Mouse (Mus musculus): ENCODE measurements around the gene Ddx50. TPM values are rescaled to one million over a fixed set of nuclear protein-coding genes. Genes with fewer than 3 reads are reported as not detected.
"Not testable (repeated sequence)": the region's sequence is repeated elsewhere in the genome, so short reads cannot be mapped to it uniquely, and the experiment has no call there.

Ddx50 gene
- polyA plus RNA-seq, 1 experiment from 2014 or later, result 35.9 TPM

DNA sequence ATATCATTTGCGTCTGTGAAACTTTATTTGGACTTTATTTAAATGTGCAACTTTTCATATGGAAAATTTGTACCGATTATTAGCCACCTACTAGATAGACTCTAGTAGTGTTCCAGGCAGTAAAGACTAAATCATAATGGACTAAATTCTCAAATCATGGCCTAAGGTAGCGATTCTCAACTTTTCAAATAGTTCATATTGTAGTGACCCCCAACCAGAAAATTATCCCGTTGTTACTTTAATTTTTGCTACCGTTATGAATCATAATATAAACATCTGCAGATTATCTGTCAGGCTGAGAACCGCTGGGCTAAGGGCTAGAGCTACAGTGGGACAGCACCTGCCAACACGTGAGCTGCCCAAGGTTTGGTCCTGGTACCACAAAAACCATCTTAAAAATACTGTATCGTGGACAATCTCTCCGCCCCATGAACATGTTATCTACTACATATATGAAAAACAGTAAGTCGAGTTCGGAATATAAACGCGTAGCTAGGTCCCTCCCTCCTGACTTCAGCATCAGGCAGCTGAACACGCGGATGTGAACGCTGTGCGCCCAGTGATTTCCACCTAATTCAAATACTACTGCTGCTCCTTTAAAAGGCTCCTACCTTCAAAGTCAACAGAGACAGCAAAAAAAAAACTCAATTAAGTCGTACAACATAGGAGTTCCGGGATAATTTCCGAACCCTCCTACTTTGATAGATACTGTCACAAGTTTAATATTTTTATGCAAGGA, 49.8 kb downstream of the Ddx50 start:
- Histone ChIP-seq H3K27ac (replicated peaks) (no peak overlapping the region), H3K4me2 (peak overlapping the region; percentile 97), H3K4me3 (replicated peaks) (peak overlapping the region; percentile 91), H3K9ac (peak overlapping the region; percentile 79), H3K4me1 (replicated peaks) (peaks cover 38% of the 10 kb centered on the region), H3K9me3 (replicated peaks) (no peaks in the 10 kb centered on the region), H3K36me3 (replicated peaks) (peaks cover 26% of the 10 kb centered on the region), H3K27me3 (no peaks in the 10 kb centered on the region)
- WGBS (ENCODE audit: insufficient replicate concordance), result 5% methylated on average over 20 of the region's 20 CpGs
- ATAC-seq (ENCODE audit: insufficient read depth), result no peak

GRCm38 (mm10) chr10:62600056-62600455, 51.0 kb downstream of the Ddx50 start:
- Histone ChIP-seq H3K4me2 (peak overlapping the region; percentile 97), H3K9ac (no peak overlapping the region), H3K36me3 (replicated peaks) (peaks cover 37% of the 10 kb centered on the region), H3K27me3 (no peaks in the 10 kb centered on the region), H3K4me3 (replicated peaks) (0 out of 2 replicates have a peak overlapping the region, but pooled peaks have one; percentile 91), H3K27ac (replicated peaks) (no peak overlapping the region), H3K4me1 (replicated peaks) (peaks cover 38% of the 10 kb centered on the region), H3K9me3 (replicated peaks) (no peaks in the 10 kb centered on the region)
- WGBS (ENCODE audit: insufficient replicate concordance), result 65% methylated on average over 6 of the region's 6 CpGs
- no peak for ATAC-seq (ENCODE audit: insufficient read depth)

DNA sequence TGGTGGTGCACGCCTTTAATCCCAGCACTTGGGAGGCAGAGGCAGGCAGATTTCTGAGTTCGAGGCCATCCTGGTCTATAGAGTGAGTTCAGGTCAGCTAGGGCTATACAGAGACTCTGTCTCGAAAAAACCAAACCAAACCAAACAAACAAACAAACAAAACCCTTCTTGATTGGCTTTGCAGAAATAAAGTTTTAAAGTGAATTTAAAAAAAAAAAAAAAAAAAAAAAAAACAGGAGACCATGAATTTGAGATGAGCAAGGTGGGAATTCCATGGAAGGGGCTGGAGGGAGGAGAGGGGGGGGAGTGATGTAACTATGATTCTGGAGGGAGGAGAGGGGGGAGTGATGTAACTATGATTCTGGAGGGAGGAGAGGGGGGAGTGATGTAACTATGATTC, 51.7 kb downstream of the Ddx50 start:
- H3K27ac ChIP-seq (replicated peaks); H3K27me3 ChIP-seq; H3K9me3 ChIP-seq (replicated peaks); H3K4me3 ChIP-seq (replicated peaks); H3K4me2 ChIP-seq; ATAC-seq (ENCODE audit: insufficient read depth); H3K9ac ChIP-seq: not testable (repeated sequence)
- WGBS (ENCODE audit: insufficient replicate concordance), result 75% methylated on average over 3 of the region's 3 CpGs
- Histone ChIP-seq H3K4me1 (replicated peaks) (peaks cover 38% of the 10 kb centered on the region), H3K36me3 (replicated peaks) (peaks cover 44% of the 10 kb centered on the region)

DNA sequence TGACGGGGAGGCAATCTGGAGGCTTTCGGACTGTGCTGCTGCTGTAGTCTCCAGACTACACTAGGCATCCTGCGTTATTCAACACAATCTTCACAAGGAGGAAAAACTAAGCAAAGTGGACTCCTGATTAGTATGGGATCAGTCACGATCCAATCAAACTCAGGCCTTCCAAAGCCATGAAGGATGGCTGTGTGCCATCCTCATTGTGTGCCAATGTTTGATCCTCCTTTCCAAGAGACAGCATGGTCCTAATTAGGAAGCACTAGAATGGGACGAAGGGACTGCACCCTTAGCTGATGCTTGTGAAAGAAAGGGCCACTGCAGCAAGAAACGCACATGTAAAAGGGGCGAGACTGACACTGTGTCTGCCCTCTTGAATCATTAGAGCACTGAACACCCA, 58.5 kb downstream of the Ddx50 start:
- Histone ChIP-seq H3K4me1 (replicated peaks) (0 out of 2 replicates have a peak, but pooled peaks cover 6% of the 10 kb centered on the region), H3K27ac (replicated peaks) (no peak overlapping the region), H3K4me3 (replicated peaks) (no peak overlapping the region), H3K27me3 (no peaks in the 10 kb centered on the region), H3K36me3 (replicated peaks) (peaks cover 94% of the 10 kb centered on the region), H3K4me2 (no peak overlapping the region), H3K9me3 (replicated peaks) (no peaks in the 10 kb centered on the region), H3K9ac (no peak overlapping the region)
- ATAC-seq (ENCODE audit: insufficient read depth), result no peak
- WGBS (ENCODE audit: insufficient replicate concordance), result 87% methylated on average over 7 of the region's 7 CpGs

DNA sequence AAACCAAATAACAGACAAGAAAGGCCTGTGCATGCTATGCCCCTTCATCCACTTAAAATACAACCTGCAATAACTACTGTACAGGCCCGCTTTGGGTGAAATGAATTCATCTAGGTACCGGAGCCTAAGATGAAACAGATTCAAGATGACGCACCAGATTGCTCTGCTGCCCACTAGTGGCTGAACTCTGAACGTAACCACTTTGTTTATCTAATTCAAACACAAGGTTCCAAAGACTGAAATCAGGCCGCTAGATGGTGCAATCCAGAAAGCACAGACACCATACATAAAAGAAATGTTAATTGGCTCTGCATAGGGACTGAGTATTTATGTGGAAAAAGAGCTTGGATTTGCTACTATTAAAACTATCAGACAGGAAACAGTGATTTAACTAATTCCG, 60.8 kb downstream of the Ddx50 start:
- H3K4me3 ChIP-seq (replicated peaks), result no peak overlapping the region
- WGBS (ENCODE audit: insufficient replicate concordance), result 29% methylated on average over 6 of the region's 6 CpGs
- 0 out of 2 replicates have a peak, but pooled peaks cover 3% of the 10 kb centered on the region for H3K4me1 ChIP-seq (replicated peaks)
- no peaks in the 10 kb centered on the region for H3K27me3 ChIP-seq
- H3K9me3 ChIP-seq (replicated peaks), result no peaks in the 10 kb centered on the region
- H3K36me3 ChIP-seq (replicated peaks), result peaks cover 98% of the 10 kb centered on the region
- no peak for ATAC-seq (ENCODE audit: insufficient read depth)
- no peak overlapping the region for H3K27ac ChIP-seq (replicated peaks)
- no peak overlapping the region for H3K4me2 ChIP-seq
- H3K9ac ChIP-seq, result no peak overlapping the region

DNA sequence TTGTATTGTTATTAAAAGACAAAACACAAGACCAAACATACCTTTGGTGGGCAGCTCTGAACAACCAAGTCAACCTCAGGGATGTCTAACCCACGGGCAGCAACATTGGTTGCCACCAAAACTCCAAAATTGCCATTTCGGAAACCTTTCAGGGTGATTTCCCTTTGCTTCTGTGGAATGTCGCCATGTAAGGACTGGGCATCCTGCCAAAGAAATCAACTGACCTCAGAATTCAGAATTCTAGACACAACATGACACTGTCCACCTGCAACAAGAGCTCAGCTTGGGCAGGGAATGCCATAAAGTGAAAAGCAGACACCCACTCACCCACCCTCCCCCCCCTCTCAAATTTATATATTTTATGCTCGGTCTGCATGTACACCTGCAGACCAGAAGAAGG, 62.4 kb downstream of the Ddx50 start:
- Histone ChIP-seq H3K36me3 (replicated peaks) (peaks cover 98% of the 10 kb centered on the region), H3K4me1 (replicated peaks) (0 out of 2 replicates have a peak, but pooled peaks cover 3% of the 10 kb centered on the region), H3K27ac (replicated peaks) (no peak overlapping the region), H3K9ac (no peak overlapping the region), H3K27me3 (no peaks in the 10 kb centered on the region), H3K4me3 (replicated peaks) (no peak overlapping the region), H3K9me3 (replicated peaks) (no peaks in the 10 kb centered on the region), H3K4me2 (no peak overlapping the region)
- 61% methylated on average over 4 of the region's 4 CpGs for WGBS (ENCODE audit: insufficient replicate concordance)
- no peak for ATAC-seq (ENCODE audit: insufficient read depth)

GRCm38 (mm10) chr10:62583245-62583644, 67.8 kb downstream of the Ddx50 start:
- H3K27me3 ChIP-seq, result no peaks in the 10 kb centered on the region
- no peak for ATAC-seq (ENCODE audit: insufficient read depth)
- H3K27ac ChIP-seq (replicated peaks), result no peak overlapping the region
- H3K9me3 ChIP-seq (replicated peaks), result no peaks in the 10 kb centered on the region
- H3K4me3 ChIP-seq (replicated peaks), result no peak overlapping the region
- no peak overlapping the region for H3K9ac ChIP-seq
- H3K4me2 ChIP-seq, result no peak overlapping the region
- WGBS (ENCODE audit: insufficient replicate concordance), result 50% methylated on average over 1 of the region's 1 CpGs
- H3K36me3 ChIP-seq (replicated peaks), result peaks cover 82% of the 10 kb centered on the region
- H3K4me1 ChIP-seq (replicated peaks), result peaks cover 6% of the 10 kb centered on the region

GRCm38 (mm10) chr10:62582701-62583100, 68.3 kb downstream of the Ddx50 start:
- H3K4me2 ChIP-seq, result no peak overlapping the region
- no peak overlapping the region for H3K27ac ChIP-seq (replicated peaks)
- no peaks in the 10 kb centered on the region for H3K27me3 ChIP-seq
- no peak overlapping the region for H3K9ac ChIP-seq
- WGBS (ENCODE audit: insufficient replicate concordance), result 70% methylated on average over 7 of the region's 7 CpGs
- H3K9me3 ChIP-seq (replicated peaks), result no peaks in the 10 kb centered on the region
- no peak overlapping the region for H3K4me3 ChIP-seq (replicated peaks)
- no peak for ATAC-seq (ENCODE audit: insufficient read depth)
- peaks cover 77% of the 10 kb centered on the region for H3K36me3 ChIP-seq (replicated peaks)
- peaks cover 8% of the 10 kb centered on the region for H3K4me1 ChIP-seq (replicated peaks)

GRCm38 (mm10) chr10:62582263-62582662, 68.8 kb downstream of the Ddx50 start:
- ATAC-seq (ENCODE audit: insufficient read depth), result no peak
- Histone ChIP-seq H3K27me3 (no peaks in the 10 kb centered on the region), H3K36me3 (replicated peaks) (peaks cover 72% of the 10 kb centered on the region), H3K4me2 (no peak overlapping the region), H3K9ac (no peak overlapping the region), H3K4me3 (replicated peaks) (no peak overlapping the region), H3K9me3 (replicated peaks) (no peaks in the 10 kb centered on the region), H3K4me1 (replicated peaks) (peaks cover 13% of the 10 kb centered on the region), H3K27ac (replicated peaks) (no peak overlapping the region)
- WGBS (ENCODE audit: insufficient replicate concordance), result 82% methylated on average over 17 of the region's 17 CpGs

GRCm38 (mm10) chr10:62579129-62579528, 71.9 kb downstream of the Ddx50 start:
- not testable (repeated sequence) for H3K4me2 ChIP-seq; H3K9me3 ChIP-seq (replicated peaks); ATAC-seq (ENCODE audit: insufficient read depth); H3K4me3 ChIP-seq (replicated peaks); H3K27me3 ChIP-seq; H3K9ac ChIP-seq
- Histone ChIP-seq H3K27ac (replicated peaks) (0 out of 2 replicates have a peak overlapping the region, but pooled peaks have one; percentile 24), H3K4me1 (replicated peaks) (peaks cover 18% of the 10 kb centered on the region), H3K36me3 (replicated peaks) (peaks cover 50% of the 10 kb centered on the region)
- 77% methylated on average over 12 of the region's 13 CpGs for WGBS (ENCODE audit: insufficient replicate concordance)

DNA sequence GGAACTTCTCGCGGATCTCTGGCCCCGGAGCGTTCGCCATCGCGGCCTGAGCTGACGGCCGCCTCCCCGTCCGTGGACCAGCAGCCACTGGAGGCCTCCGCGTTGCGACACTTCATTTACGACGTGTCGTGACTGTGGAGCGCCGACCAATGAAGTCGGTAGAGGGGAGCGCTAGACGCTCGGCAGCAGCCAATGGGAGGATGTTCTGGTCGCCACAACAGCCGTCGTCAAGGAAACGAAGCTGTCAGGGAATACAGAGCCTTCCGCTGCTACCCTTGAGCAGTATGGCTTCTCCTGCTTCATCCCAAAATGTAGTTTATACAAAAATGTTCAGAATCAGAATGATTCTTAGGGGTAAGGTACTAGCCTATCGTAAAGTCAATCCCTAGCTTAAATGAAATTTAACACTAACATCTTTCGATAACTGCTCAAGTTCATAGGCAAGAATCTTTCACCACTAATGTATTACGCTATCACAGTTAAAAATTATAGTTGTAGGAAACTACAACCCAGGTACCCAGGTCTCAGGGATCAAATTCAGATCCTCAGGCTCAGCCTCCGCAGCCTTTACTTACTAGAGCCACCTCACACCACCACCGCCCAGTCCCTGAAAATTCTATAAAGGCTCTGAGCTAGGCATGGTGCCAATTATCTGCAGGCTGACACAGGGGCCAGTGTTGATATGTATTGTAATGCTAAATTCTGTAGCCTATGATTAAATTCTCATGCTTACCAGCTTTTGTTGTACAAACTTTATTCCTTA, 72.5 kb downstream of the Ddx50 start, which contains the start of gene Kif1bp:
Kif1bp (minus strand) TSS at position 120 of the 763 bp plus-strand sequence.
- WGBS (ENCODE audit: insufficient replicate concordance), result 6% methylated on average over 33 of the region's 33 CpGs
- Histone ChIP-seq H3K4me2 (peak within 1 kb of the TSS; percentile 92), H3K4me3 (replicated peaks) (peak within 1 kb of the TSS; percentile 94), H3K4me1 (replicated peaks) (peaks cover 18% of the 10 kb centered on the region), H3K36me3 (replicated peaks) (peaks cover 49% of the 10 kb centered on the region), H3K9ac (peak within 1 kb of the TSS; percentile 76), H3K27ac (replicated peaks) (peak within 1 kb of the TSS; percentile 82), H3K27me3 (no peaks in the 10 kb centered on the region), H3K9me3 (replicated peaks) (no peaks in the 10 kb centered on the region)
- ATAC-seq (ENCODE audit: insufficient read depth), result peak; percentile 92
